Mouse (Mus musculus) urinary bladder, postnatal 14 days (tissue): ENCODE measurements around the gene Rab43.

Experiments used
- DNase-seq: peaks from one replicate; pipeline ENCODE4 v3.0.0; 2021; ENCODE audit warnings: low spot score

Rab43 gene

GRCm38 (mm10) chr6:87809144-87809543, 2.8 kb downstream of the Rab43 start:
- DNase-seq = no peak

GRCm38 (mm10) chr6:87808521-87808920, 3.4 kb downstream of the Rab43 start:
- no peak for DNase-seq

GRCm38 (mm10) chr6:87807735-87808440, 4.1 kb downstream of the Rab43 start:
- no peak for DNase-seq

DNA sequence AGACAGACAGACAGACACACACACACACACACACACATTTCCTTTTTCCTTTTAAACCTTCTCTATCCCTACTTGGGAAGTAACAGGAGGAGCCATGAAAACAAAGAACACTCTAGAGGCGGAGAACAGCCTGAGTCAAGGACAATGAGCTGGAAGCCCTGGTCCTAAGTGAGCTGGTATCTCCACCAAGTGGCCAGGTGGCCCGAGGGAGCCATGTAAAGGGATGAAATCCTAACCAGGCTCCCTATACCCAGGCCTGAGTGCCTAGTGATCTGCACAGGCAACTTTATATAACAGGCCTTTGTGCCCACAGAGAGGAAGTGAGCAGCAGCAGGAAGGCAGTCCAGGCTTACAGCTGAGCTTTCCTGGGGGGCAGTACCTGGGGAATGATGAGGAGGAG, 5.1 kb downstream of the Rab43 start:
- no peak for DNase-seq

- DNase-seq = no peak
These were observed 5.9 kb downstream of the Rab43 start for GRCm38 (mm10) chr6:87806028-87806427.

DNA sequence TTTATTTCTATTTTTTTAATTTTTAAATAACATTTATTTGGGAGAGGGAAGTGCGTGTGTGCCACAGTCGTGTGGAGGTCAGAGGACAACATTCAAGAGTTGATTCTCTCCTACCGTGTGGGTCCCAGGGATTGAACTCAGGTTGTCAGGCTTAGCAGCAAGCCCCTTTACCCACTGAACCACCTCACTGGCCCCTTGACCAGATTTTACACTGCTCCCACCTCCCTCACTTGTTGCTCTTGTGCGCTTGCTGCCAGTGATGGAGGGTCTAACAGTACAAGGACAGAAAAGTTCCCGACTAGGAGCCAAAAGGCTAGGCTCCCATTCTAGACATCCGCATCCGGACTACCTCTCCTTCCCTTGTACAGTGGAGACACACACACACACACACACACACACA, 6.5 kb downstream of the Rab43 start:
- DNase-seq = no peak

DNA sequence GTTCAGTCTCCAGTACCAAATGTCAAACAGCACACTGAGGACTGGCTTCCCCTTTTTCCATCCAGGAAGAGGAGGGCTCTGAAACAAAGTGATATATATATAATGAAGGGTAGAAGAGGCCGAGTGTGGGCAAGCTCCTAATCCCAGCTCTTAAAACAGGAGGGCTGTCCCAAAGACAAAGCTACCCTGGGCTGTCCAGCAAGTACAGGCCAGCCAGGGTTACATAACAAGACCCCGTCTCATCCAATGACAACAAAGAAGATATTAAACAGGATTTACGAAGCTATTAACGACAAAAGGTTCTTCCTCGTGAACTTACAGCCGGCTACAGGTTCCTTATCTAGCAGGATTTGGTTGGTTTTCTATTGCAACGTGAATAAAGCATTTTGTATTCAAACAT, 7.1 kb downstream of the Rab43 start:
- DNase-seq = no peak

- no peak for DNase-seq
These were observed 7.9 kb downstream of the Rab43 start for GRCm38 (mm10) chr6:87804036-87804435.

DNA sequence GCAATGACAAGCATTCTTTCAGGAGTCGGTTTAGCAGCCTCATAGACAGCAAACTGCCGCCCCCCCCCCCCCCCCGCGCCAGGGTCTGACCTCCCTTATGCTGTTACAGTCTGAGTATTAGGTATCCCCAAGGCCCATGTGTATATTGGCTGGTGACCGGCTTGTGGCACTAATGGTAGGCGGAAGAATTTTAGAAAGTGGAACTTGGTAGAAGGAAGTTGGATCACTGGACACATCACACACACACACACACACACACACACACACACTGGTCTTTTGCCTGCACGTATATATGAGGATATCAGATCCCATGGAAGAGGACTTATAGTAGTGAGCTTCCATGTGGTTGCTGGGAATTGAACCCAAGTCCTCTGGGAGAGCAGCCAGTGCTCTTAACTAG, 9.5 kb downstream of the Rab43 start:
- no peak for DNase-seq

GRCm38 (mm10) chr6:87799576-87799975, 12.4 kb downstream of the Rab43 start:
- DNase-seq = no peak

- DNase-seq = no peak
These were observed 14.6 kb downstream of the Rab43 start for GRCm38 (mm10) chr6:87797321-87797720.

GRCm38 (mm10) chr6:87796251-87796880, 15.6 kb downstream of the Rab43 start:
- DNase-seq = no peak

GRCm38 (mm10) chr6:87795385-87796150, 16.4 kb downstream of the Rab43 start:
- DNase-seq = no peak

GRCm38 (mm10) chr6:87793821-87794510, 18.0 kb downstream of the Rab43 start:
- DNase-seq = no peak

DNA sequence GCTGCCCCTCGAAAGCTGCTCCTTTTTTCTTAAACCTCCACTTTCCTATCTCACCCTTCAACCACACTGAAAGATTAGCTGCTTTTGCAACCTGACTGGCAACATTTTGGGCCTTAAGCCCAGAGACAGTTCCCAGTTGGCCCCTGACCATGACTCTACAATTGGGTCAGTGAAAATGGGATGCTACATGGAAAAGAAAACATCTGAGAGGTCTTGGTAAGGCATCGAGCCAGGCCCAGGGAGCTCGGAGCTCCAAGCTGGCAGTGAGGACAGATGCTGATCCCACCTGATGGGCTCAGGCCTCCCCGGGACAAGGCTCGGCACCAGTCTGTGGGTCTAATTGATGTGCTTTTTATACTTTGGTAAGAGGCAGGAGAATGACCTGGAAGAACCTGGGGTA, 20.1 kb downstream of the Rab43 start:
- no peak for DNase-seq

GRCm38 (mm10) chr6:87790779-87791480, 21.0 kb downstream of the Rab43 start:
- DNase-seq = no peak

DNA sequence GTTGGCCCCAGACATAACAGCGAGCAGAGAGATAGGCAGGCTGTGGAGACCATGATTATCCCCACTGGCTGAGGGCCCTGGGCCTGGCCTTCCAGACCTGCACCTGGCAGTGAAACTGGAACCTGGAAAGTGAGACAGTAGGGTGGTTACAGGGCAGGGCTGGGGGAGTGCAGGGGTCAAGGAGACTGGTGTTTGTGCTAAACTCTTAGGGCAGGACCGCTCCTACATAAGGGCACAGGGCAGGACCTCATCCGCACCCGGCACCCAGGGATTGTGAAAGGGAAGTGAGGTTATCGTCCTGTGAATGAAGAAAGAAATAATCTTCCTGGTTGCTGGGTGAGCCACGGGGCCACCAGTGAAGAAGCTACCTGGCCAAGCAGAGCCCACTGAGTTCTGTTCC, 22.2 kb downstream of the Rab43 start:
- DNase-seq = no peak

DNA sequence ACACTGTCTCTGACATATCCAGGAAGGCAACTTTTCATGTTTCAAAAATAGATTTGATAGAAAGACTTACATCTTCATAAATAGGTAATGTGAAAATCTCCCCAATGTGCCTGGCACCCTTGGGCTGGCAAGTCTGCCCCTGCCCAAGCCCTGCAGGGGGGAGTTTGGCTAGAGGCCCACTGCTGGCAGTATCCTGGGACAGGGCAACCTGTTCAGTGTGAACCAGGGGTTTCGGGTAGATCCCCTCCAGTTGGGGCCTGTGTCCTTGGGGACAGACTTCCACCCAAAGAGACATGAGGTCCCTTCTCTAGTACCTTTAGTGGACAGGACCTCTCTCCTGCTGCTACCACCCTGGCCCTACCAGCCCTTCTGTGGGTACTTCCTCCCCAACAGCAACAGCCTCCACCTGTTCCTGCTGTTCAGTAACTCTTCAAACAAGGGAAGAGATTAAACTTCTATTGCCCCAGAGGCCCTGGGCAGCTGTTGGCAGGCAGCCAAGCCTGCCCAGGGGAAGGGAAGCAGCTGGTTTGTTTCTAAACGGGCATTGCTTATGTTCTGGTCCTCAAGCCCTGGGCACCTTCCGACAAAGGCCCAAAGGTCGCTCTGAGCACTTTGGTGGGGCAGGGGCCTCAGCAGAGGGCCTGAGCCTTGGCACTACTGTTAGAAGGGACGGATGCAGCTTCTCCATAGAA, 22.9 kb downstream of the Rab43 start:
- peak; percentile 62 for DNase-seq

DNA sequence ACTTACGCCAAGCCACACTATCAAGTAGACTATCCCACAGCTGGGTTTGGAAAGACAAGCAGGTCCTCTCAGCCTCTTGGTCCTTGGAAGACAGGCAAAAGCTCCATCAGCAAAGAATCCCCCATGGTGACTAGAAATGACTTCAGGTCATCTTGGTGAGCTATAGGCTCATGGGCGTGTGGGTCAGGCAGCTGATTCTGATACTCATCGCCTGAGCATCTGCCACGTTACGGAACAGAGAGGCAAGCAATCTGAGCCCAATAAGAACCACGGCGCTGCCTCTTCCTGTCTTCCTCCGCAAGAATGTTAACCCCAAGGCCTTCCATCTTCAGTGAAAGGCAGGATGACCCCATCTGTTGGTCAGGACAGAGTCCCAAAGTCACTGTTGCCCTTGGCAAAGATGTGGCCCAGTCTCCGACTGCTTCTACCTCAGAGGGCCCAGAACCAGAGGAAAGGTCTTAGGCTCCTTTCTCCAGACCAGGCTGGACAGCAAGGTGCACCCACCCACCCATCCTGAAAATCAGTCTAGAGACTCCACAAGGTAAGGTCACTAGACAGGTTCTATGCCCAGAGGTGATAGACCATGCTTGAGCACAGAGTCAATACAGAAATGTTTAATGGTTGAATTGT, 23.6 kb downstream of the Rab43 start:
- no peak for DNase-seq

DNA sequence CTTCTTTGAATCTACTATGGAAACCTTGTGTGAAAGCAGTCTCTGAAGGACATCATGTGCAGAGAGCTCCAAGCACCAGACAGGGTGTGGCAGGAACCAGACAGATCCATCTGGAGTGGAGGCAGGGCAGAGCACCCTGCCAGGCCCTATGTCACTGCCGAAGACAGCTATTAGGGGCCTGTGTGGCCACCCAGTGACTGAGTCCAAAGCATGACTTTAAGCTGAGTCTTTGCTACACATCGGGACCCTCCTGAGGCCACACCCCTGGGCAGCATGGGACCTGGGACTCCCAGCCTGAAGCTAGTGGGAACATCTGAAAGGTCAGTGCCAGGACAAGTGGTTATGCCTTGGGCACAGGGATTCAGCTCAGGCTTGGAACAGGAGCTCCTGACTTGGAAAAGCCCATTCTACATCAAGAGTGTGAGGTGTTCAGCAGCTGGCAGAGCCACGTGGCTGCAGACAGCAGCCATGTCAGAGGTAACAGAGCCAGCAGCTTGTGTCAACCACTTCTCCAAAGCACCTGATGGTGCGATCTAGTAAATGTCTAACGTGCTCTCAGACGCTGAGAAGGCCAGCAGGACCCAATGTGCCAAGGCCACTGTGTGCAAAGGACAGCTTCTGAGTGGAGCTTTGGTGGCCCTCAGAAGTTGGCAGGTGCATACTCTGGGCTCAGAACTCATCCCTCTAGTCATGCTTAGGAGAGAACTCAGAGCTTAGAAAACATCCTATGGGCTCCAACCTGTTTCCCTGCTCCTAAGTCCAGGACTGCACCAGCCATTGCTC, 24.7 kb downstream of the Rab43 start:
- DNase-seq = no peak
